Mouse (Mus musculus) neural tube, embryonic 11.5 days (tissue): ENCODE measurements around the gene Zfp526. TPM values are rescaled to one million over a fixed set of nuclear protein-coding genes. Genes with fewer than 3 reads are reported as not detected.

ENCODE experiments used
- ATAC-seq: fragments of 200-750 bp; cut with Nextera tagmentation; 2 replicates; pipeline ENCODE4 v1.8.0; 2017; ENCODE audit warnings: moderate number of reproducible peaks, mild to moderate bottlenecking, moderate TSS enrichment, moderate library complexity; ENCODE audit not compliant: insufficient read depth, low FRiP score, low TSS enrichment
- DNase-seq: peaks from one replicate; pipeline ENCODE4 v3.0.0-alpha.2; 2015; ENCODE audit warnings: low spot score
- H3K27ac ChIP-seq: fragments of 300-500 bp; sonication (generic); 2 replicates; pipeline ENCODE4 v1.5.1; 2014; ENCODE audit warnings: low read depth, mild to moderate bottlenecking, low read length
- H3K27me3 ChIP-seq: fragments of 300-500 bp; sonication (generic); 2 replicates; pipeline ENCODE4 v1.6.1; 2014; ENCODE audit warnings: mild to moderate bottlenecking, low read length, mixed read lengths; ENCODE audit not compliant: control insufficient read depth, insufficient read depth
- H3K36me3 ChIP-seq: fragments of 300-500 bp; sonication (generic); 2 replicates; pipeline ENCODE4 v1.6.1; 2014; ENCODE audit warnings: mild to moderate bottlenecking, low read length, moderate library complexity, mixed read lengths; ENCODE audit not compliant: control insufficient read depth, insufficient read depth
- H3K4me1 ChIP-seq: fragments of 300-500 bp; sonication (generic); 2 replicates; pipeline ENCODE4 v1.6.1; 2014; ENCODE audit warnings: low read length, mixed read lengths; ENCODE audit not compliant: control insufficient read depth, insufficient read depth
- H3K4me2 ChIP-seq: fragments of 300-500 bp; sonication (generic); 2 replicates; pipeline ENCODE4 v1.6.1; 2014; ENCODE audit warnings: low read depth, mild to moderate bottlenecking, moderate library complexity
- H3K4me3 ChIP-seq: fragments of 300-500 bp; sonication (generic); 2 replicates; pipeline ENCODE4 v1.5.1; 2014; ENCODE audit warnings: low read depth, low read length
- H3K9ac ChIP-seq: fragments of 300-500 bp; sonication (generic); 2 replicates; pipeline ENCODE4 v1.6.1; 2014; ENCODE audit warnings: mild to moderate bottlenecking, low read length
- H3K9me3 ChIP-seq: fragments of 300-500 bp; sonication (generic); 2 replicates; pipeline ENCODE4 v1.6.1; 2016; ENCODE audit warnings: low read length; ENCODE audit not compliant: control insufficient read depth
- WGBS: fragments of 180-500 bp; shearing (Covaris S2); extraction: QIAGEN DNeasy Blood & Tissue Kit; methylation state at CpG from one replicate; pipeline ENCODE4 v1.1.7; 2014; 5-methylcytosine and 5-hydroxymethylcytosine counted together
- polyA plus RNA-seq: library from polyadenylated mRNA; unstranded; fragments of >200 nt; fragmentation: Nextera tagmentation; extraction: Ambion mirVana; gene quantifications from 2 replicates; pipeline ENCODE4 v1.2.1, GENCODE M21; 2014

Gene Zfp526
- polyA plus RNA-seq, 1 experiment from 2014 or later: 3.8 TPM

GRCm38 (mm10) chr7:25203624-25204023, 17.6 kb upstream of the Zfp526 start:
- H3K36me3 ChIP-seq: peaks cover 5% of the 10 kb centered on the region

GRCm38 (mm10) chr7:25205355-25206093, 15.7 kb upstream of the Zfp526 start:
- H3K36me3 ChIP-seq: peaks cover 5% of the 10 kb centered on the region
- 89% methylated on average over 16 of the region's 16 CpGs for WGBS
- DNase-seq: no peak

More at GRCm38 (mm10) chr7:25203624-25204023, 17.6 kb upstream of the Zfp526 start:
- no peak for DNase-seq
- H3K4me3 ChIP-seq: no peak overlapping the region
- H3K27ac ChIP-seq: no peak overlapping the region
- H3K4me1 ChIP-seq: no peaks in the 10 kb centered on the region
- no peak overlapping the region for H3K4me2 ChIP-seq
- ATAC-seq: no peak
- H3K27me3 ChIP-seq: no peaks in the 10 kb centered on the region
- WGBS: 87% methylated on average over 20 of the region's 20 CpGs
- no peaks in the 10 kb centered on the region for H3K9me3 ChIP-seq
- H3K9ac ChIP-seq: no peak overlapping the region

GRCm38 (mm10) chr7:25206094-25206830, 15.0 kb upstream of the Zfp526 start:
- Histone ChIP-seq H3K4me3 (no peak overlapping the region), H3K4me2 (no peak overlapping the region), H3K27me3 (no peaks in the 10 kb centered on the region), H3K27ac (no peak overlapping the region), H3K36me3 (peaks cover 5% of the 10 kb centered on the region), H3K9me3 (no peaks in the 10 kb centered on the region), H3K9ac (no peak overlapping the region), H3K4me1 (no peaks in the 10 kb centered on the region)
- ATAC-seq (no peak), DNase-seq (no peak)
- WGBS: 92% methylated on average over 16 of the region's 16 CpGs

More at GRCm38 (mm10) chr7:25205355-25206093, 15.7 kb upstream of the Zfp526 start:
- no peaks in the 10 kb centered on the region for H3K9me3 ChIP-seq
- no peak overlapping the region for H3K4me3 ChIP-seq
- H3K4me2 ChIP-seq: no peak overlapping the region
- H3K27me3 ChIP-seq: no peaks in the 10 kb centered on the region
- H3K4me1 ChIP-seq: no peaks in the 10 kb centered on the region
- no peak for ATAC-seq
- H3K27ac ChIP-seq: no peak overlapping the region
- no peak overlapping the region for H3K9ac ChIP-seq

- Histone ChIP-seq H3K9me3 (no peaks in the 10 kb centered on the region), H3K9ac (no peak overlapping the region), H3K27me3 (no peaks in the 10 kb centered on the region), H3K27ac (no peak overlapping the region), H3K4me3 (no peak overlapping the region), H3K4me1 (no peaks in the 10 kb centered on the region), H3K36me3 (no peaks in the 10 kb centered on the region; the same call in none of the 2 replicates), H3K4me2 (no peak overlapping the region)
- DNase-seq (no peak), ATAC-seq (no peak)
- WGBS: 83% methylated on average over 3 of the region's 3 CpGs
These were observed 12.0 kb upstream of the Zfp526 start for GRCm38 (mm10) chr7:25209161-25209622.

DNA sequence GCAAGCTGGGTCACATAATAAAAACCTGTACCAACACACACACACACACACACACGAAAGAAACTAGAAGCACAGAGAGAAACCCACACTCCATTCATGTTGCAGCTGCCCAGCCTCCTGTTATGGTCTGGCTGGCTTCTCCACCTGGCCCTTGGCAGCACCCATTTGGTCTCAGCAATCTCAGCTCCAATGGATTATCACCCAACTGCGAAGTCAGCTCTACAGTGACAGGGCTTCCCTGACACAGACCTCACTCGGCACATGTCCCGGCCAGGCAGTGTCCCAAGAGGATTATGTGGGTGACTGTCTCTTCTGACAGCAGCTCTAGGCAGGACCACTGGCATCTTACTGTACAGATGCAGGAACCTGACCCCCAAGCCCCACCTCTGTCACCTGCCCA, 10.7 kb upstream of the Zfp526 start:
- Histone ChIP-seq H3K27me3 (no peaks in the 10 kb centered on the region), H3K36me3 (no peaks in the 10 kb centered on the region; the same call in 1 of the 2 replicates), H3K4me2 (no peak overlapping the region), H3K9ac (no peak overlapping the region), H3K4me3 (no peak overlapping the region), H3K4me1 (no peaks in the 10 kb centered on the region), H3K9me3 (no peaks in the 10 kb centered on the region), H3K27ac (no peak overlapping the region)
- 81% methylated on average over 4 of the region's 4 CpGs for WGBS
- no peak for DNase-seq
- ATAC-seq: no peak

- WGBS: 78% methylated on average over 3 of the region's 3 CpGs
- H3K4me2 ChIP-seq: no peak overlapping the region
- H3K9ac ChIP-seq: no peak overlapping the region
- H3K27me3 ChIP-seq: no peaks in the 10 kb centered on the region
- ATAC-seq: no peak
- no peak overlapping the region for H3K27ac ChIP-seq
- no peaks in the 10 kb centered on the region for H3K36me3 ChIP-seq
- no peaks in the 10 kb centered on the region for H3K9me3 ChIP-seq
- H3K4me1 ChIP-seq: no peaks in the 10 kb centered on the region
- DNase-seq: no peak
- no peak overlapping the region for H3K4me3 ChIP-seq
These were observed 8.1 kb upstream of the Zfp526 start for GRCm38 (mm10) chr7:25213099-25213498.

DNA sequence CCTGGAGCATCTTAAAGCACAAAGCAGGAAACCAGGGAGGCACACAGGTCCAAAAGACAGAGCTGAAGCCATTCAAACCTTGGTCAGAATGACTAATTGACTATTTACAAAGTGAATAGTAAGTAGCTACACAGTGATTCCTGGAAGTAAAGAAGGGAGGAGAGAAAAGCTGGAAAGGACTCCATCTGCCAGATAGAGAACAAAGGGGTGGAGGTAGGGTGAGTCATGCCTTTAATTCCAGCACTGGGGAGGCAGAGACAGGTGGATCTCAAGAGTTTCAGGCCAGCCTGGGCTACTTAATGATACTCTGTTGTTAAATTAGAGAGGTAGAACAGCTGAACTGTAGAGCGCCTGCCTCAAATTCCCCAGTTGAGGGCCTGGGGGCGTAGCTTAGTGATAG, 7.1 kb upstream of the Zfp526 start:
- 98% methylated on average over 2 of the region's 2 CpGs for WGBS
- Histone ChIP-seq H3K4me3 (no peak overlapping the region), H3K9ac (no peak overlapping the region), H3K4me1 (peaks cover 5% of the 10 kb centered on the region; the same call in 1 of the 2 replicates), H3K36me3 (no peaks in the 10 kb centered on the region), H3K9me3 (no peaks in the 10 kb centered on the region), H3K27ac (no peak overlapping the region), H3K27me3 (no peaks in the 10 kb centered on the region), H3K4me2 (no peak overlapping the region)
- no peak for ATAC-seq
- DNase-seq: no peak

- Histone ChIP-seq H3K27ac (no peak overlapping the region), H3K9ac (no peak overlapping the region), H3K27me3 (no peaks in the 10 kb centered on the region), H3K4me2 (no peak overlapping the region; the same call in 1 of the 2 replicates), H3K4me3 (peak overlapping the region; percentile 61; the same call in 1 of the 2 replicates), H3K9me3 (no peaks in the 10 kb centered on the region), H3K36me3 (no peaks in the 10 kb centered on the region), H3K4me1 (peaks cover 20% of the 10 kb centered on the region)
- no peak for ATAC-seq
- DNase-seq: no peak
- 67% methylated on average over 12 of the region's 12 CpGs for WGBS
These were observed 3.4 kb upstream of the Zfp526 start for GRCm38 (mm10) chr7:25217653-25218395.
